Mouse (Mus musculus) urinary bladder, postnatal 0 days (tissue): ENCODE data around the gene Sec22c. TPM values are rescaled to one million over a fixed set of nuclear protein-coding genes. Genes with fewer than 3 reads are reported as not detected.

Experiments used
- polyA plus RNA-seq: library from polyadenylated mRNA; unstranded; fragments of >200 nt; fragmentation: Nextera tagmentation; extraction: Ambion mirVana; gene quantifications from 2 replicates; pipeline ENCODE4 v1.2.1, GENCODE M21; 2015

Sec22c gene
- 5.8 and 6.1 TPM in 2 replicates for polyA plus RNA-seq

GRCm38 (mm10) chr9:121704646-121705625 is at the start of gene Sec22c:
TSS of gene Sec22c (minus strand) at chr9:121705490.

GRCm38 (mm10) chr9:121718792-121719318 is 13.6 kb upstream of the Sec22c start, which contains the start of gene Nktr:
TSS of gene Nktr (plus strand) at chr9:121719169.

GRCm38 (mm10) chr9:121709898-121710583 is 4.8 kb upstream of the Sec22c start, which contains the start of gene Ss18l2:
TSS of gene Ss18l2 (plus strand) at chr9:121710329.

GRCm38 (mm10) chr9:121642401-121643181 is 62.7 kb downstream of the Sec22c start, which contains the start of gene Vipr1:
TSS of gene Vipr1 (plus strand) at chr9:121642716.

GRCm38 (mm10) chr9:121642001-121642400 is 63.3 kb downstream of the Sec22c start, which contains the start of gene Lyzl4:
TSS of gene Lyzl4 (minus strand) at chr9:121642096.

Other genes starting within 250 kb of the Sec22c start
- gene Cck, start 209.8 kb downstream of the Sec22c start, polyA plus RNA-seq, result 6.8 and 11.0 TPM in 2 replicates
- 0.17 and 0.29 TPM in 2 replicates for gene Lyzl4, start 63.4 kb downstream of the Sec22c start, polyA plus RNA-seq
- 0.77 and 1.1 TPM in 2 replicates for gene Vipr1, start 62.8 kb downstream of the Sec22c start, polyA plus RNA-seq
- gene Ss18l2, start 4.8 kb upstream of the Sec22c start, polyA plus RNA-seq, result 113 and 114 TPM in 2 replicates
- 29.6 and 37.6 TPM in 2 replicates for gene Nktr, start 13.7 kb upstream of the Sec22c start, polyA plus RNA-seq
- gene Zfp651, start 53.8 kb upstream of the Sec22c start, polyA plus RNA-seq, result 21.2 and 21.4 TPM in 2 replicates
- gene Klhl40, start 72.1 kb upstream of the Sec22c start, polyA plus RNA-seq, result 0.08 and 0.27 TPM in 2 replicates
- gene Hhatl, start 87.0 kb upstream of the Sec22c start, polyA plus RNA-seq, result 4.2 and 4.6 TPM in 2 replicates
- gene Ccdc13, start 134.0 kb upstream of the Sec22c start, polyA plus RNA-seq, result 0.16 and 0.33 TPM in 2 replicates
- gene Higd1a, start 152.9 kb upstream of the Sec22c start, polyA plus RNA-seq, result 265 and 303 TPM in 2 replicates
- 0.37 and 0.44 TPM in 2 replicates for gene Ackr2, start 192.9 kb upstream of the Sec22c start, polyA plus RNA-seq
- 0.06 TPM in 1 of 2 replicates, not detected in the other for gene Cyp8b1, start 210.8 kb upstream of the Sec22c start, polyA plus RNA-seq
- 4.8 and 5.6 TPM in 2 replicates for gene Fam198a, start 245.5 kb upstream of the Sec22c start, polyA plus RNA-seq